Comparison of ENCODE assay signal across 8 mouse cellular contexts in genomic region chr7:118113541-118114297, GRCm38 (mm10). TPM values are rescaled to one million over a fixed set of nuclear protein-coding genes. Genes with fewer than 3 reads are reported as not detected.
A peak's percentile ranks its signal among the peaks of the same experiment; 100 is the strongest.
DNase-seq lines count a peak whose midpoint lies in the region; ATAC-seq and TF ChIP-seq lines count a peak whose summit lies in the region.
"Had no signal": no experiment of that assay in that cellular context is flagged by ENCODE, and none has a peak within 500 bp of the region (broad histone marks: within the 10 kb centered on the region; RNA-seq: fewer than 3 reads in every experiment).

No protein-coding gene starts in this region.

- H3K9ac ChIP-seq in forebrain, embryonic 15.5 days (replicated peaks), result peak overlapping the region; percentile 92; the same call in 1 of the 2 replicates
- H3K9ac ChIP-seq in liver, embryonic 13.5 days, result peak overlapping the region; percentile 98
- peak overlapping the region; percentile 99; the same call in 1 of the 2 replicates for H3K9ac ChIP-seq in stomach, postnatal 0 days (ENCODE audit: low read length)

- peaks cover 79% of the 10 kb centered on the region for H3K4me1 ChIP-seq in megakaryocyte, embryonic 14.5 days
- peaks cover 53% of the 10 kb centered on the region for H3K4me1 ChIP-seq in forebrain, embryonic 15.5 days
- H3K4me1 ChIP-seq in liver, embryonic 13.5 days (replicated peaks), result peaks cover 88% of the 10 kb centered on the region
- H3K4me1 ChIP-seq in stomach, postnatal 0 days (replicated peaks; ENCODE audit: control insufficient read depth, insufficient read depth), result peaks cover 5% of the 10 kb centered on the region; the same call in 1 of the 2 replicates

- no peaks in the 10 kb centered on the region for H3K27me3 ChIP-seq in megakaryocyte, embryonic 14.5 days (replicated peaks)
- no peaks in the 10 kb centered on the region for H3K27me3 ChIP-seq in forebrain, embryonic 15.5 days
- no peaks in the 10 kb centered on the region for H3K27me3 ChIP-seq in liver, embryonic 13.5 days
- no peaks in the 10 kb centered on the region for H3K27me3 ChIP-seq in stomach, postnatal 0 days (ENCODE audit: control insufficient read depth, insufficient read depth, low read length)

- 76% methylated on average over 5 of the region's 5 CpGs for WGBS in forebrain, embryonic 15.5 days
- WGBS in liver, embryonic 13.5 days (ENCODE audit: insufficient replicate concordance), result 37% methylated on average over 5 of the region's 5 CpGs
- 57% methylated on average over 5 of the region's 5 CpGs for WGBS in stomach, postnatal 0 days

- H3K4me2 ChIP-seq in forebrain, embryonic 15.5 days (replicated peaks), result peak overlapping the region; percentile 83
- H3K4me2 ChIP-seq in liver, embryonic 13.5 days, result peak overlapping the region; percentile 88
- peak overlapping the region; percentile 86 for H3K4me2 ChIP-seq in stomach, postnatal 0 days (replicated peaks; ENCODE audit: low read depth)

- DNase-seq in liver, embryonic 13.5 days, result no peak
- no peak for DNase-seq in stomach, postnatal 0 days (ENCODE audit: low spot score)
- no peak for DNase-seq in gastrocnemius, postnatal 14 days
- DNase-seq: adrenal gland, postnatal 25 days had no signal

- peak overlapping the region; percentile 100 for H3K4me3 ChIP-seq in megakaryocyte, embryonic 14.5 days (replicated peaks)
- peak overlapping the region; percentile 80 for H3K4me3 ChIP-seq in forebrain, embryonic 15.5 days
- peak overlapping the region; percentile 94 for H3K4me3 ChIP-seq in liver, embryonic 13.5 days (replicated peaks)
- no peak overlapping the region for H3K4me3 ChIP-seq in stomach, postnatal 0 days (ENCODE audit: low read depth, low read length)

- TF ChIP-seq CTCF in stomach, postnatal 0 days (IDR thresholded peaks at IDR 0.05; ENCODE audit: low read depth), result no peak

- no peak overlapping the region for H3K27ac ChIP-seq in forebrain, embryonic 15.5 days (replicated peaks)
- H3K27ac ChIP-seq in liver, embryonic 13.5 days, result peak overlapping the region; percentile 87
- H3K27ac ChIP-seq in stomach, postnatal 0 days (replicated peaks), result no peak overlapping the region

- no peak for TF ChIP-seq EP300 in stomach, postnatal 0 days (optimal IDR thresholded peaks at IDR 0.05)

- H3K36me3 ChIP-seq in megakaryocyte, embryonic 14.5 days (replicated peaks; ENCODE audit: low read length), result peaks cover 70% of the 10 kb centered on the region
- H3K36me3 ChIP-seq in forebrain, embryonic 15.5 days, result peaks cover 57% of the 10 kb centered on the region
- H3K36me3 ChIP-seq in liver, embryonic 13.5 days, result peaks cover 73% of the 10 kb centered on the region
- peaks cover 12% of the 10 kb centered on the region; the same call in 1 of the 2 replicates for H3K36me3 ChIP-seq in stomach, postnatal 0 days (ENCODE audit: control insufficient read depth, insufficient read depth, low read length)

- ATAC-seq in megakaryocyte, adult 5-6 weeks (ENCODE audit: poor library complexity, severe bottlenecking), result no peak
- no peak for ATAC-seq in forebrain, embryonic 15.5 days (replicated peaks)
- ATAC-seq in liver, embryonic 13.5 days (ENCODE audit: low read depth), result no peak
- ATAC-seq in stomach, postnatal 0 days (ENCODE audit: low FRiP score, low TSS enrichment), result no peak
- ATAC-seq in monocyte, adult 5-6 weeks (replicated peaks; ENCODE audit: insufficient number of reproducible peaks, low FRiP score, low TSS enrichment, poor library complexity, severe bottlenecking), result no peak

- no peaks in the 10 kb centered on the region for H3K9me3 ChIP-seq in megakaryocyte, embryonic 14.5 days
- H3K9me3 ChIP-seq in forebrain, embryonic 15.5 days, result no peaks in the 10 kb centered on the region
- no peaks in the 10 kb centered on the region for H3K9me3 ChIP-seq in liver, embryonic 13.5 days (replicated peaks)
- H3K9me3 ChIP-seq in stomach, postnatal 0 days (ENCODE audit: control insufficient read depth, low read length), result no peaks in the 10 kb centered on the region

- intact Hi-C loops in gastrocnemius, postnatal 14 days (cut with DNase I; ENCODE audit: low total_unique reads), result loop anchor here (5.0 kb wide), 1 partner anchor 696 kb away; no protein-coding TSS in a partner anchor

RNA-seq across cellular contexts. Expression of gene Rps15a, which starts 2.3 kb away (rescaled TPM):
- polyA plus RNA-seq in megakaryocyte, embryonic 14.5 days (2012; ENCODE audit: insufficient read depth, low replicate concordance), result 17.8 TPM in 1 of 2 replicates, not detected in the other
- total RNA-seq in megakaryocyte, adult 5-6 weeks (2015), result 1,555 and 1,680 TPM in 2 replicates
- total RNA-seq in megakaryocyte, adult 5-6 weeks (2017), result 559 and 757 TPM in 2 replicates
- 524 and 546 TPM in 2 replicates for polyA plus RNA-seq in forebrain, embryonic 15.5 days (2015; fragmentation: Nextera tagmentation; extraction: Ambion mirVana)
- polyA plus RNA-seq in liver, embryonic 13.5 days (2015; fragmentation: Nextera tagmentation; extraction: Ambion mirVana), result 574 and 594 TPM in 2 replicates
- 610 and 623 TPM in 2 replicates for polyA plus RNA-seq in stomach, postnatal 0 days (2015; fragmentation: Nextera tagmentation; extraction: Ambion mirVana)
- 100 to 1,000 TPM; 566 to 601 TPM for total RNA-seq in gastrocnemius, postnatal 14 days (2021)
- total RNA-seq in monocyte, adult 5-6 weeks (2017), result 800 to 2,076 TPM (median 1,708 TPM) in 3 replicates

RNA-seq across cellular contexts. Expression of gene Arl6ip1, which starts 15.7 kb away (rescaled TPM):
- 8.6 and 11.6 TPM in 2 replicates for polyA plus RNA-seq in megakaryocyte, embryonic 14.5 days (2012; ENCODE audit: insufficient read depth, low replicate concordance)
- 322 and 348 TPM in 2 replicates for total RNA-seq in megakaryocyte, adult 5-6 weeks (2015)
- total RNA-seq in megakaryocyte, adult 5-6 weeks (2017), result 267 and 301 TPM in 2 replicates
- polyA plus RNA-seq in forebrain, embryonic 15.5 days (2015; fragmentation: Nextera tagmentation; extraction: Ambion mirVana), result 592 and 601 TPM in 2 replicates
- 390 and 411 TPM in 2 replicates for polyA plus RNA-seq in liver, embryonic 13.5 days (2015; fragmentation: Nextera tagmentation; extraction: Ambion mirVana)
- polyA plus RNA-seq in stomach, postnatal 0 days (2015; fragmentation: Nextera tagmentation; extraction: Ambion mirVana), result 264 and 345 TPM in 2 replicates
- 10 to 100 TPM; 18.1 to 19.1 TPM for total RNA-seq in gastrocnemius, postnatal 14 days (2021)
- total RNA-seq in monocyte, adult 5-6 weeks (2017), result 207 to 220 TPM (median 208 TPM) in 3 replicates

Comparison
In these comparisons a context has a peak if more than half of its experiments do, and no peak if none do; other contexts are left out.
1. RNA of gene Rps15a, which starts 2.3 kb away (polyA plus RNA-seq): 610 to 623 TPM in stomach, postnatal 0 days, 574 to 594 TPM in liver, embryonic 13.5 days and 524 to 546 TPM in forebrain, embryonic 15.5 days; 17.8 TPM in megakaryocyte, embryonic 14.5 days; every median in the first group is over 10 times any median in the second.
2. RNA of gene Arl6ip1, which starts 15.7 kb away (polyA plus RNA-seq): 592 to 601 TPM in forebrain, embryonic 15.5 days, 390 to 411 TPM in liver, embryonic 13.5 days and 264 to 345 TPM in stomach, postnatal 0 days; 8.6 to 11.6 TPM in megakaryocyte, embryonic 14.5 days; every median in the first group is over 10 times any median in the second.
3. Peak in every context shown above with its lines, with median percentiles within 50 percentile points of each other: H3K4me2 ChIP-seq and H3K9ac ChIP-seq.